Mouse (Mus musculus) spleen, adult 18-20 months (tissue): ENCODE measurements around the gene Jph3.

ENCODE experiments used
- DNase-seq, 2 experiments: peaks; one replicate each; pipeline ENCODE4 v3.0.0; 2022; ENCODE audit warnings: mixed read lengths in 2 of 2

Gene Jph3

DNA sequence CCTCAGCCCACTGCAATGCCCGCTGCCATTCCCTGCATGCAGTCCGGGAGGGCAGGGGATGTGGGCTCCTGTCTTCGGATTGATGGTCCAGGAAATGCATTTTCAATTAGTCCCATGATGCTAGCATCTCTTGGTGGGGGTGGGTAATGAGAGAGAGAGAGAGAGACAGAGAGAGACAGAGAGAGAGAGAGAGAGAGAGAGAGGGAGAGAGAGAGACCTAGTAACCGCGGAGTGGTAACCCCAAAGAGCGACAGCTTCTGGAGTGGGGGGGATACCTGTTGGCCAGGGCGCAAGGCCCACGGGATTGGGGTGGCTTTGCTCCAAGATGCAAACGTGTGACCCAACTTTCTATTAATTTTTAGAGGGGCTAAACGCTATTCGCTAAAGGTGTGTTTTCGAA, at the start of gene Jph3:
Gene Jph3, plus strand, starts transcription at position 301 of the 400 bp plus-strand sequence.
- DNase-seq = no peak

DNA sequence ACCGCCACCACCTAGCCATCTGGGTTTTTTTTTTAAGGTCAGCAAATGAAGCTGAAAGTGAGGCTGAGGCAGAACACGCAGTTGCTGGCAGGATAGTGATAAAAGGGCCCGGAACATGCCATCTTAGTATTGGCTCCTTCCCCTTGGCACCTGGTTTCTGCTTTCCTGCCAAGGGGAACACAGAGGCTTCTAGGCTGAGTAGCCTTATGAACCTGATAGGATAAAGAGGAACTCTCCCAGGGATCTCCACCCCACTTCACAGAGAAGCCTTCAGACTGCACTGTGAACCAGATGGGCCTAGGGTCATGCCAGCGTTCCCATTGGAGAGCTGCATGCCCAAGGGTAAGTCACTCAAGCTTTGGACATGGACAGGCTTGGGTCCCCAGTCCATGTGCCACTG, 48.5 kb upstream of the Jph3 start:
- DNase-seq = no peak

DNA sequence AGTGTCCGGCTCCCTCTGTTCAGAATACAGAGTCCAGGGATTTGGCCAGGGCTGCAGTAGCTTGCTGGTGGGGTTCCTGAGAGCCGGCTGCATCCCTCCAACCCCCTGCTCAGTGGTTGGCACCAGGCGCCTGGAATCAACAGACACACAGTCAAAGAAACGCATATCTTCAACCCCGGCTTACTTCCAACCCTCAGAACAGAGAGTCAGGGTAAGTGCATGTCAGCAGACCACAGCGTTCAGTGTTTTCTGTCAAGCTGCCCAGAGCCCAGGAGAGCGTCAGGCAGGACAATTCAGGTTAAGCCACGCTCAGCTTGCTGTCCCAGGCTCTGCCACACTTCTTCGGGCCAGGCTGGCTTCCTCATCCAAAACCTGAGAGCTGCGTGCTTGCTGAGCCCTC, 48.0 kb upstream of the Jph3 start:
- no peak for DNase-seq

DNA sequence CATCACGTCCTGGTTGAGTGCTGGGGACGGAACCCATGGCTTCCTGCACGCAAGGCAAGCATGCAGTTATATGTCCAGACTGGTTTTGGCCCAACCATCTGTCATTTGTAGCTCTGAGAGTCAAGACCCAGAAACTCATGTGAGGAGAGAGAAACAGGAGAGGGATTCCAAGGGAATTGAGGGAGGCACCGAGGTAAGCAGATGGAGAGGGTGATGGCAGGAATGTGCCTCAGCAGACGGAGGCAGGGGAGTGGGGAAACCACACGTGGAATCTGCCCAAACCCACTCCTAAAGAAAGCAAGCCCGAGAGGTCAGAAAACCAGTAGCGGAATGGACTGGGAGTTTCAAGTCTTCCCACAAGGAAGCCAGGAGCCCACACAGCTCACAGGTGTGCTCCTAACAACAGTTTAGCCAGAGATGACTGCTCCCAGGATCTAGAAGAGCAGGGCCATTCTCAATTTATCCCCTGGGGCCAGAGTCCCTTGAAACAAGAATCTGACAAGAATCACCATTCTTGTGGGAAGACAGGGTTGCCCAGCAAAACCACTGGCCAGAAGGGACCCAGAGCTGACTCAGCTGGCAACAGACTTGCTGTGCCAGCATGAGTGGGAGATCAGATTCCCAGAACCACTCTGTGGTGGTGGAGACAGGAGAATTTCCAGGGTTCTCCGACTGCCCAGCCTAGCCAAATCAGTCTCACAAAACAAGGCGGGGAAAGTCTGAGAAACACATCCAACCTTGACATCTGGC, 46.2 kb upstream of the Jph3 start:
- no peak for DNase-seq

DNA sequence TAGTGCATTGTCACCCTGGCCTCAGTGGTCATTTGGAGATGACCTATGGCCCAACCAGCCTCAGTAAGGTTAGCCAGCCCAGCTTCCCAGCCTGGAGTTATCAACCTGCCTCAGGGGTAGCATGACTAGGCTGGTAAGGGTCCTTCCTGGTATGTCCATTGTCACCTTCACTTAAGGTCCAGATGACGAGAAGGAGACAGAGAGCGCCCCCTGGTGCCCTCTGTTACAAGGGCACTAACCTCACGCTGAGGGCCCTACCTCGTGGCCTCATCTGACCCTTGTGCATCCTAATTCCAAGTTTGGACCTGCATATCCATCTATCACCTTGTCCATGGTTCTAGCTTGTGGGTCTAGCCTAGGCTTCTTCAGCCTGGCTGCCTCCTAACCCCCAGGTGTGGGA, 44.0 kb upstream of the Jph3 start:
- DNase-seq = peak in 1 of 2 experiments; percentile 56

DNA sequence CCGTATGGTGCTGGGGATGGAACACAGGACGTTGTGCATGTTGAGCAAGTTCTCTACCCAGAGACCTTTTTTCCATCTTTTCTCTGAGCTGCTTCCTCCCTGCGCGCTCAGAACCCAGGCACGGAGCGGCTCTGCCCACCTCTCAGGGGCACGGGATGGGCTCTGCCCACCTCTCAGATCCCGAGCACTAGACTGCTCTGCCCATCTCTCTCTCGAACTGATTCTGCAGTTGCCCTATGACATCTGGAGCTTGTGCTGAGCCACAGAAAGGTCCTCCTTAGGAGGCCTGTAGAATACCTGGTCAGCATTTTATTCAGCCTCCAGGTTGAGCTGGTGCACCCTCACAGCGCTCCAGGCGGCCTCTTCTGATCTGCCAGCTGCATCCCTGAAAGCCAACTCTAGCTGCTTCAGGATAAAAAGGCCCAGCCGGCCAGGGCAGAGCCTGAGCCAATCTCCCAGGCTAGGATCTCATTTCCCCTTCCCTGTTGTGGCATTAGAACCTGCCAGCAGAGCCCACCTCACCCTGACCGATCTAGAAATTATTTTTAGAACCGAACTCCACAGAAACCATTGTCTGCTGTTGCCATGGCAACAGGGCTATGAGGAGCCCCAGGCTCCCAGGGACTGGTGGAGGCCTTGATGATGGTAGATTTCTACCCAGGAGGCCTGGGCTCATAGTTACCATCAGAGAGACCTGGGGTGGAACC, 41.8 kb upstream of the Jph3 start:
- no peak for DNase-seq

DNA sequence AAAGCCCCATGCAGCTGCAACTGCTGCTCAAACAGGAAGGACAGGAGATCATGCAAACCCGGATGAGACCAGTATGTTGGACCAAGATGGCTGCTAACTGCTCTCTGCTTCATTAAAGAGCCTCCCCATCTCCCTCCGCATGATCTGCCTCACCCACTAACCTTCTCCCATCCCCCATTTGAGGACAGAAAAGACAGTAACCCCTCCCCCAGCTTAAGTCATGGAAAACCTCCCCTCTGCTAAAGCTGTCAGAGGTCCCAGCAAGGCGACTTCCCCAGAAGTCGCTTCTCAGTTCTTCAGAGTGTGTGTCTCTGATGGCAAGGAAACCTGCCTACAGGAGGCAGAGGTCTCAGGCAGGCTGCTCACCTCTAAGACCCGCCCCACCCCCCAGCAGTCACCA, 40.9 kb upstream of the Jph3 start:
- no peak for DNase-seq

DNA sequence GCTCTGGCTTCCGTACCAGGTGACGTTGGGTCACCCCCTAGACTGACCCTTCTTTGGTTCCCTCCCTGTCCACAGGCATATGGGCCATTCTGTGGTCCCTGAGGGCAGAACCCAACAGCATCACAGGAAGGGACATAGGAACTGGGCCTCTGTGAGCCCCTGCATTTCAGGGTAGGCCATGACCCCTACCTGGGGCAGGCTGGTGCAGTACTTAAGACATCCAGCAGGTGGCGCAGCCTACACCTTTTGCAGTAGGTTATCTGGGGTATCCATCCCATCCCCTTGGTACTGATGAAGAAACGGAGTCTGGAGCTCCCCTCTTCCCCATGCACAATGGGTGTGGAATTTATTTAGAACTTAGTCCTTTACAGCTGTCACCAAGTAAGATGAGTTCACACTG, 35.0 kb upstream of the Jph3 start:
- DNase-seq = peak; percentile 17 to 68

DNA sequence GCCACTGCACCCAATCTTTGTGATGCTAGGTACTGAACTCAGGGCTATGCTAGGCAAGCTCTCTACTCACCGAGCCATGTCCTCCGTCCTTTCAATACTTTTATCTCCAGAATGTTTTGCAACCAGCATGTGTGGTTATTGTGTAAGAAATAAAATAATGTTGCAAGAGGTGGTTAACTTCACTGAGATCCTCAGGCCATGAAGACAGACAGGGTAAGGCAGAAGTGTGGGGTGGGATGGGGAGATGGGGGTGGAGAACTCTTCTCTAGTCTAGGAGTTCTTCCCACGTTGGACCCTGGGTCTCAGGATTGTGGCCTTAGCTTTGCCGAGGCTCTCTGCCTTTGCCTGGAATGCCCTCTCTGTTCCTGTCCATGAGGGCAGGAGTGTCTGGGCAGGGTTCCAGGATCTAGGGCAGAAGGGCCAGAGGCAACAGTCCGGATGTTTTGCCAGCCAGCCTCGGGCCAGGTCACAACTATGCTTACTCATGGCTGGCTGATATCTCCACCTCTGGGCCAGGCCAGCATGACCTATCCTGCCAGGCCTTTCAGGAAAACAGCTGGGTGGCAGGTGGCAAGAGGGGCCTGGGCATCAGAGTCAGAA, 33.7 kb upstream of the Jph3 start:
- DNase-seq = no peak

DNA sequence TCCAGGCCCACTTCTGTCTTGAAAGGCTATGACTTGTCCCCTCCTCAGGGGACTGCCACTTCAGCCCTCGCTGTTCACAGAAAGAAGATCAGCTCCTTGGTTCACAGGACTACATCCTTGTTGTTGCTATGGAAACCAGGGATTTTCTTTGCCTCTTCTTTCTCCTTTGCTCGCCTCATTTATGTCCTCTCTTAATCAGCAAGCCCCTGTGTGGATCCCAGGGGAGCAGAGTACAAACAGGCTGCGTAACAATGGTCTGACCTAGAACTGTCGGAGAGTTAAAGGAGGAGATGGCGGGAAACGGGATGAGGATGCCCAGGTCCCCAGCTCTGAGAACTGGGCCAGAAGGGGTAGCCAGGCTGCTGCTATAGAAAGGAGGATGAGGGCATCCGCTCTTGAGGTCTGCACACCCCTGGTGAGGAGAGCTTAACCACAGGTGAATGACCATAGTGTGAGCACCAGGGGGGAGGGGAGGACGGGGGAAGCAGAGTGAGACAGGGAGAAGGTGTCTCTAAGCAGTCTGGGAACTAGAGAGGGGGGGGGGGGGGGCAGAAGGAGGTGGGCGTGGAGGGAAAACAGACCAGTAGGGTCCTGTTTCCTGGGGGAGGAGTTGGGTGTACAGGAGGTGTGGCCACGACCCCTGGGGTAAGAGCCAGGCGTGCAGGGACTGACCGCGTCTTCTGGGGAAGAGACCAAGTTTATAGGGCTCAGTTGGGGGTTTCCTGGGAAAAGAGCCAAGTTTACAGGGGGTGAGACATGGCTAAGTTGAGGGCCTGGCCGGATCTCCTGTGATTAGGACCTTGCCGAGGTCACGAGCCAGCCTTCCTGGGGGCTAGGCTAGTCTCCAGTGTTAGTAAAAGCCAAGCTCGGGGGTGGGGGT, 31.4 kb upstream of the Jph3 start:
- DNase-seq = no peak

DNA sequence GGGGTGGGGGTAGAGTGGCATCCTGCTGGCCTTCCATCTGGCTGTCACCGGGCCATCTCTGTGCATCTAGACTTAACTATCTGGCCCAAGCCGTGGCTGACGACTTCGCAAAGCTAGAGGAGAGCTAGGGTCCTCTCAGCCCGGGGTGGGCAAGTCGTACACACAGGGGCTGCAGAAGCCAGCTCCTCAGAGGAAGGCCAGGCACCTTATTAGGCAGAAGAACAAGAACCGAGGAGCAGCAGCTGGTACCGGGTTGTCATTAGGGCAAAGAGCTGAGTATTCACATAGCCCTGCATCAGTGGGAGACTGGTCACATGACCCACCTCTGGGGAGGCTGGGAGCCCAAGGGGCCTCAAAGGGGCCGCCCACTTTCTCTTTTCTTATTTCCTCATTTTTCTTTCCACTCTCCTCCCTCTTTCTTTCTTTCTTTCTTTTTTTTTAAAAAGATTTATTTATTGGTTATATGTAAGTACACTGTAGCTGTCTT, 30.8 kb upstream of the Jph3 start:
- DNase-seq = peak in 1 of 2 experiments; percentile 13

DNA sequence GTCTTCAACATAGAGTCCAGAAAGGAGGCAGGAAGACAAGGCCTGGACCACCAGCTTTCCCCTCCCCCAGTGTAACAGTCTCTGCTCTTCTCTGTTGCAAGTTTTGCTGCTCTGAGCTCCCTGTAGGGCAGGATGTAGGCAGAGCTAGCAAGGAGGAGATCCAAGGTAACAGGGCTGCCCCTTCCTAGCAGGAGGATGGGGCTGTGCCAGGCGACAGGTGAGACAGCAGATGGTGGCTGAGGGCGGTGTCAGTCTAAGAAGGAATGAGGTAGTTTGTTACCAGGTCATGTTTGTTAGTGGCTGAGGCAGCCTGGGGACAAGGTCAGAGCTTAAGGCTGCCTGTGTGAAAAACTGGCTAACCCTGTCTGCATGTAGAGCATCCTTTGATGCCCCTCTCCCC, 29.5 kb upstream of the Jph3 start:
- no peak for DNase-seq

DNA sequence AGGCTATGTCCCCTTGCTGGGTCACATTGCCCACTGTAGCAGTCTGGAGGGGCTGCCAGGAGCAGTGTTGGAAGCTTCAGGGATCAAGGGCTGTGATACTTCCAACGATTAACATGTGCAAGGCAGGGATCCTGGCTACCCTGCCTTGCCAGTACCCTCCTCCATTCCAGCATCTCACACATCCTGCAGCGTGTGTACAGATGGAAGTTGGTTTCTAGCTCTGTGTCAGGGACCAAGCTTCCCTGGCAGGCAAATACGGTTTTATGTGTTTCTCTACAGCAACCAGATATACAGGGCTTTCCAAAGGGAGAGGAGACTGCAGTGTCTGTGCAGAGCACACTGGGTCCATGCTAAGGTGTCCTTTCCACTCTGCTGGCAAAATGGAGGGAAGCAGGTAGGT, 24.2 kb upstream of the Jph3 start:
- DNase-seq = no peak

DNA sequence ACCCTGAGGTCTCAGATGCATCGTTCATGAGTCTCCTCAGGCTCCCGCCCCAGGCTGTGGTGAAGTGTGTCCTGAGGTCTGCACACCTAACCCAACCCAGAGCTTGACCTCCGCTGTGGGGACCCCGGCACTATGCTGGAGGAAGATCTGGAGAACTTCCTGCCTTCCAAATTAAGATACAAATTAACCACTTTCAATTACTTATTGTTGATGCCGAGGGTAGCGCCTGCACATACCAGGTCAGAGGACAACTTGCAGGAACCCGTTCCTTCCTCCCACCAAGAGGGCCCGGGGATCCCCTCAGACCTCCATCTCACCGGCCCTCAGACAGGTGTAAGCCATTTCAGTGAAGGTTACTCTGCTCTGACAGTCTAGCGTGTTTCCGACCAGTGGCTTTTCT, 22.5 kb upstream of the Jph3 start:
- no peak for DNase-seq

DNA sequence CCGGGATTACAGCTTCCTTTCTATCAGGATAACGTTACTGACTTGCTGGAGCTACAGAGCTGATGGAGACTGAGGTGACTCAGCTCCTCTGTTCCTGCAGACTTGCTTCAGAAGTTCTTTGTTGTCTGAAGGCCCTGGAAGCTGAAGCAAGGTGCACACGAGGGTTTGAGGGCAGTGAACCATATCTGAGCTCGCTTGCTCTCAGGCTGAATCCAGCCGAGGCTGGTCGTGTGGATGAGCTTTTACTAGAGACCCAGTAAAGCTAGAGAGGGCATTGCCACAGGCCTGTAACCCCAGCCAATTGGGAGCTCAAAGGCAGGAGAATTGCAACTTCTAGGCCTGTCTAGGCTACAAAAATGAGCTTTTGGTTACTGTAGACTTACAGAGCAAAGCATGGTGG, 21.0 kb upstream of the Jph3 start:
- DNase-seq = no peak

DNA sequence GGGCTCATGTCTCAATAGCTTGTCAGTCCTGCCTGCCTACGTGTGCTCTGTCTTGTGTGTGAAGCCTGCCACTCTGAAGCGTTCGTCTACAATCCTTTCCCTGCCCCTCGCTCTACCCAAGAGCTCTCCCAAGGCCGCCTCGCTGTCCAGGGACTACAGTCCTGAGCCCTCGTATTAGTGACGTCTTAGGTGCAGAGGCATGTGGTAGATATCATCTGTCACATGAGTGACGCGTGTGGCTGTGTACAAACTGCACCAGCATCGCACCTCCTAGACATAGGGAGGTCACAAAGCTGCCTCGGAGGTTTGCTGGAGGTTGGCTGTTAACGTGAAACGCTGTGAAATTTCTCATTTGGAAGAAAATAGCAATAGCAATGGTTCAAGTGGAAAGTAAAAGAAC, 11.9 kb upstream of the Jph3 start:
- DNase-seq = no peak

DNA sequence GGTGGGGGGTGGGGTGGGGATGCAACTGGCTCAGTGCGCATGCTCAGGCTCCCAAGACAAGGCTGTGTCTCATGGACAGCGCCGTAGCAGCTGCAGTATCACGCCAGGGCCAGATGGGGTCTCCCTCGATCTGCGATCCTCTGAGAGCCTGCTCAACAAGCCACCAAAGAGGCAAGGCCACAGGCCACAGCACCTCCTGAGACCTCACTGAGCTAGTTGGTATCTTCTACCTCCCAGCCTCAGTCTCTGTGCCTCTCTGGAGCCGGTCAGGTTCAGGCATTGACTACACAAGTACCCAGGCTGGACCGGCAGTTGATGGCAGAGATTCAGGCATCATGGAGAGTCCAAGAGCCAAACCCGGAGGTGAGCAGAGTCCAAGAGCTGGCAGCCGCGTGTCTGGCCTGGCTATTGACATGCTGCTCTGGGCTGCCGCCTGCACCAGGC, 11.4 kb upstream of the Jph3 start:
- DNase-seq = peak; percentile 30 to 44

DNA sequence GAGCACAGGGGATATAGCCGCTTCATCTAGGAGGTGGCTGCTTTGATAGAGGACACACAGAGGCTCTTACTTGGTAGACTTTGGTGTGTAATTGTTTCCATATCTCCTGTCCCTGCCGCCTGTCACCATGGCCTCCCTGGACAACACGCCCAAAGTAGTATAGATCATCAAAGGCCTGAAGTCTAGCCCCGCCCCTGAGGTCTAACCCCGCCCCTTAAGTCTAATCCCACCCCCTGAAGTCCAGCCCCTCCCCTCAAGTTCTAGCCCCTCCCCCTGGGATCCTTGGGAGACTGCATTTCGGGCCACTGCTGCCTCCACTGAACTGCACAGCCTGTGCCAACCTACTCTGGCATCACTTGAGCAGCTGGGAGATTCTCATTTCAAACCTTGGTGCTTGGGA, 10.5 kb upstream of the Jph3 start:
- no peak for DNase-seq

DNA sequence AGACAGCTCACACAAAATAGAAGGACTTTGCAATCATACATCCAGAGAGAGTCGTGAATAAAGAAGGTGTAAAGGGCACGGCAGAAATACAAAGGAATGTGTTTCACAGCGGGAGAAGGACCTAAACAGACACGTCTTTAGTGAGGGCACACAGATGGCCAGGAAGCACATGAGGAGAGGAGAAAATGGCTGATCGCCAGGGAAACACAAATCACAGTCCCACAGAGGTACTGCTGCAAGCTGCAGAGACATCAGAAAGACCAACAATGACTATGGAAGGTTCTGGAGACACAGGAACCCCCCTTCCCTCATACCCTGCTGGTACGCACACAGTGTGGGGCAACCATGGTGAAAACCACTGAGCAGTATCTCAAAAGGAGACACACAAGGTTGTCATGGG, 8.4 kb upstream of the Jph3 start:
- DNase-seq = no peak

DNA sequence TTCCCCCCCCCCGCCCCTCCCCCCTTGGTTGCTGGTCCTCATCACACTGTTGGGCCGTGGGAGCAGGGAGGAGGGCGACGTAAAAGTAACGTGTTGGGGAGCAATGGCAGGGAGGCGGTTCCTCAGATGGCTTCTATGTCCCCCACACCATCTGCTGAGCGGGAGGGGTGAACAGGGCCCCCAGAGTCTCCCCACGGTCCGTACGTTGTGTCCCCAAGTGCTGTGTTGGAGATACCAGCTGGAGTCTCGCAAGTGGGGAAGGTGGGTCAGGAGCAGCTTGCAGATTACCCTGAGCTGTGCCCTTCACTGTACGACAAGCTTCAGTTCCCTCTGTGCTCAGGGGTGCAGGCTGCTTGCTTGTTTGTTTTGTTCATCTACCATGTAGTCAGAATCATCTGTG, 5.6 kb upstream of the Jph3 start:
- DNase-seq = no peak

DNA sequence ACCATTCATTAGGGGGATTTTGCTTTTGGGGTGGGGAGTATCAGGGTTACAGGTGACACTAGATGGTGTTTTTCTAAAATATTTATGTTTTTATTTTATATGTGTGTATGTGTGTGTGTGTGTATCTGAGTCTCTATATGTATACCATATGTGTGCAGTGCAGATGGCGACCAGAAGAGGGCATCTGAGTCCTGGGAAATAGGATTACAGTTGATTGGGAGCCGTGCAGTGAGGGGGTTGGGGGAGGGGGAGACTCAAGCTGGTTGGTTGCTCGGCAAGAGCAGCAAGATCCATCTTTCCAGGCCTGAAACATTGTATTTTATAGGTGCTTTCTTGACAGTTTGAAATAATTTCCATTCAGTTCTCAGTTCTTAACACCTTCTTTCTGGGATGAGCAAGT, 2.3 kb upstream of the Jph3 start:
- no peak for DNase-seq

DNA sequence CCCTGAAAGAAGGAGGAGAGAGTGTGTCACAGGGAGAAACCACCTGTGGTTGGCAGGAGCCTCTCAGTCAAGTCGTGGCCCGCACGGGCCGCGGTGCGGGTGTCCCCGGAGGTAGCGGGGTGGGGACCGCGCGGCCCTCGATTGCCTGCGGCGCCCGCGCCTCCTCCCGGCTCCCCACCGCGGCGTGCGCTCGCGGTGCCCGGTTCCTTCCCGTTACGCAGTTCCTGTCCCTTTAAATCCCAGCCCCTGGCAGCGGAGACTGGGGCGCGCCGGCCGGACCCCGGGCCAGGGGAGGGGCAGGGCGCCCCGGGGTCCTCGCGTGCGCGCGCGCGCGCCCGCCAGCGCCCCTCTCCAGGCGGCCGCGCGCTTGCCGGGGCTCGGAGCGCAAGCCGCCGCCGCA, 331 bp downstream of the Jph3 start:
- no peak for DNase-seq

DNA sequence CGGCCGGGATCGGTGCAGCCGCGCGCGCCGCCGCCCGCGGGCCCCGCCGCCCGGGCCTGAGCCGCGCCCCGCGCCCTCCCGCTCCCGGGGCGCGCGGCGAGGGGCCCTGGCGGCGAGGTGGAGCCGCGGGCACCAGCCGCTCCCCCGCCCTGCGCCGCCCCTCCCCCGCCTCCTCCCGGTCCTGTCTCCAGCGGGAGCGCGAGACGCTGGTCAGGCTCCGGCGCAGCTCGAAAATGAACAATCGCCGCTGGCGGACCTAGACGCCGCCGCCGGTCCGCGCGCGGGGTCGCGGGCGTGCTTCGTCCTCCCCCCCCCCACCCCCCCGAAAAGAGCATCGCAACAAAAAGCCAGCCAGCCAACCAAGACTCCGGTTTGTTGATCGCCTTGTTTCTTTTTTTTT, 747 bp downstream of the Jph3 start:
- no peak for DNase-seq
